Mouse (Mus musculus) bone marrow macrophage, adult 2 months (primary cell): Measurements from ENCODE around the gene Haspin. TPM values are rescaled to one million over a fixed set of nuclear protein-coding genes. Genes with fewer than 3 reads are reported as not detected.
"Not testable (repeated sequence)": the region's sequence is repeated elsewhere in the genome, so short reads cannot be mapped to it uniquely, and the experiment has no call there.

ENCODE experiments used
- H3K27ac ChIP-seq: 2 replicates; pipeline ENCODE4 v1.5.1; 2012; ENCODE audit warnings: low read depth, low read length; ENCODE audit not compliant: insufficient read depth
- H3K4me1 ChIP-seq: 2 replicates; pipeline ENCODE4 v1.6.1; 2012; ENCODE audit warnings: low read length; ENCODE audit not compliant: control insufficient read depth, insufficient read depth
- H3K4me3 ChIP-seq: 2 replicates; pipeline ENCODE4 v1.5.1; 2012; ENCODE audit warnings: mild to moderate bottlenecking, low read length, moderate library complexity; ENCODE audit not compliant: insufficient read depth
- CTCF ChIP-seq: IDR thresholded peaks from 2 replicates; pipeline ENCODE4 v1.5.1; 2012; ENCODE audit warnings: low read depth, mild to moderate bottlenecking, low read length, moderate library complexity
- POLR2A ChIP-seq: IDR thresholded peaks from 2 replicates; pipeline ENCODE4 v1.6.1; 2012; ENCODE audit warnings: mild to moderate bottlenecking, low read depth, low read length, borderline replicate concordance
- polyA plus RNA-seq: library from polyadenylated mRNA; stranded (reverse); fragments of >200 nt; gene quantifications from 2 replicates; pipeline ENCODE4 v1.2.4, GENCODE M21; 2012; ENCODE audit not compliant: missing spikeins, insufficient read depth, insufficient read length

The Haspin gene
- polyA plus RNA-seq, 1 experiment, result 8.7 TPM

- TF ChIP-seq POLR2A (no peak), CTCF (no peak)
- Histone ChIP-seq H3K4me1 (peaks cover 10% of the 10 kb centered on the region), H3K4me3 (no peak overlapping the region), H3K27ac (no peak overlapping the region)
These were observed 29.0 kb downstream of the Haspin start for GRCm38 (mm10) chr11:73108898-73109625.

- H3K4me1 ChIP-seq, result peaks cover 10% of the 10 kb centered on the region
- no peak for TF ChIP-seq POLR2A
- TF ChIP-seq CTCF, result no peak
- no peak overlapping the region for H3K27ac ChIP-seq
- H3K4me3 ChIP-seq, result no peak overlapping the region
These were observed 29.7 kb downstream of the Haspin start for GRCm38 (mm10) chr11:73108195-73108897.

- H3K4me1 ChIP-seq, H3K27ac ChIP-seq, H3K4me3 ChIP-seq: not testable (repeated sequence)
These were observed 30.7 kb downstream of the Haspin start for GRCm38 (mm10) chr11:73107358-73107757.

GRCm38 (mm10) chr11:73105246-73105645 is 32.8 kb downstream of the Haspin start:
- H3K27ac ChIP-seq, result no peak overlapping the region
- TF ChIP-seq POLR2A, result no peak
- no peak for TF ChIP-seq CTCF
- H3K4me1 ChIP-seq, result peaks cover 14% of the 10 kb centered on the region
- no peak overlapping the region for H3K4me3 ChIP-seq

- no peak for TF ChIP-seq POLR2A
- TF ChIP-seq CTCF, result no peak
- no peak overlapping the region for H3K4me3 ChIP-seq
- peaks cover 5% of the 10 kb centered on the region for H3K4me1 ChIP-seq
- H3K27ac ChIP-seq, result no peak overlapping the region
These were observed 36.8 kb downstream of the Haspin start for GRCm38 (mm10) chr11:73101308-73101707.

GRCm38 (mm10) chr11:73099976-73100750 is 37.9 kb downstream of the Haspin start:
- Histone ChIP-seq H3K4me3 (no peak overlapping the region), H3K4me1 (peaks cover 14% of the 10 kb centered on the region), H3K27ac (no peak overlapping the region)
- TF ChIP-seq CTCF (no peak), POLR2A (no peak)

GRCm38 (mm10) chr11:73098860-73099259 is 39.2 kb downstream of the Haspin start:
- H3K27ac ChIP-seq, result no peak overlapping the region
- H3K4me3 ChIP-seq, result no peak overlapping the region
- H3K4me1 ChIP-seq, result peaks cover 14% of the 10 kb centered on the region
- no peak for TF ChIP-seq POLR2A
- no peak for TF ChIP-seq CTCF

- Histone ChIP-seq H3K27ac (no peak overlapping the region), H3K4me3 (no peak overlapping the region), H3K4me1 (peaks cover 20% of the 10 kb centered on the region)
- TF ChIP-seq CTCF (no peak), POLR2A (no peak)
These were observed 43.7 kb downstream of the Haspin start for GRCm38 (mm10) chr11:73094231-73094995.

GRCm38 (mm10) chr11:73092877-73093276 is 45.2 kb downstream of the Haspin start:
- no peak for TF ChIP-seq CTCF
- no peak for TF ChIP-seq POLR2A
- H3K4me1 ChIP-seq, result peaks cover 20% of the 10 kb centered on the region
- 0 out of 2 replicates have a peak overlapping the region, but pooled peaks have one; percentile 19 for H3K27ac ChIP-seq
- no peak overlapping the region for H3K4me3 ChIP-seq
